Mouse (Mus musculus) intestine, embryonic 16.5 days (tissue): ENCODE data around the gene Flvcr1. TPM values are rescaled to one million over a fixed set of nuclear protein-coding genes. Genes with fewer than 3 reads are reported as not detected.

Source experiments
- ATAC-seq: fragments of 200-750 bp; cut with Nextera tagmentation; 2 replicates; pipeline ENCODE4 v1.8.0; 2017; ENCODE audit warnings: moderate TSS enrichment, moderate library complexity
- H3K27ac ChIP-seq: fragments of 300-500 bp; sonication (generic); 2 replicates; pipeline ENCODE4 v1.5.1; 2014; ENCODE audit warnings: mild to moderate bottlenecking, low read length
- H3K27me3 ChIP-seq: fragments of 300-500 bp; sonication (generic); replicated peaks from 2 replicates; pipeline ENCODE4 v1.6.1; 2014; ENCODE audit warnings: low read length, control low read depth, mixed read lengths; ENCODE audit not compliant: control insufficient read depth, insufficient read depth
- H3K36me3 ChIP-seq: fragments of 300-500 bp; sonication (generic); 2 replicates; pipeline ENCODE4 v1.6.1; 2014; ENCODE audit warnings: low read length, control low read depth; ENCODE audit not compliant: control insufficient read depth, insufficient read depth
- H3K4me1 ChIP-seq: fragments of 300-500 bp; sonication (generic); 2 replicates; pipeline ENCODE4 v1.6.1; 2014; ENCODE audit warnings: low read length, control low read depth, mixed read lengths; ENCODE audit not compliant: control insufficient read depth, insufficient read depth
- H3K4me2 ChIP-seq: fragments of 300-500 bp; sonication (generic); 2 replicates; pipeline ENCODE4 v1.6.1; 2014; ENCODE audit warnings: low read depth, low read length, control low read depth
- H3K4me3 ChIP-seq: fragments of 300-500 bp; sonication (generic); 2 replicates; pipeline ENCODE4 v1.5.1; 2014; ENCODE audit warnings: mild to moderate bottlenecking, low read length
- H3K9ac ChIP-seq: fragments of 300-500 bp; sonication (generic); 2 replicates; pipeline ENCODE4 v1.6.1; 2014; ENCODE audit warnings: low read depth, low read length
- H3K9me3 ChIP-seq: fragments of 300-500 bp; sonication (generic); 2 replicates; pipeline ENCODE4 v1.6.1; 2016; ENCODE audit warnings: low read length, control low read depth; ENCODE audit not compliant: control insufficient read depth
- WGBS: fragments of 180-500 bp; shearing (Covaris S2); extraction: QIAGEN DNeasy Blood & Tissue Kit; methylation state at CpG from one replicate; pipeline ENCODE4 v1.1.7; 2014; 5-methylcytosine and 5-hydroxymethylcytosine counted together
- polyA plus RNA-seq: library from polyadenylated mRNA; unstranded; fragments of >200 nt; fragmentation: Nextera tagmentation; extraction: Ambion mirVana; gene quantifications from 2 replicates; pipeline ENCODE4 v1.2.1, GENCODE M21; 2015

Gene Flvcr1
- polyA plus RNA-seq, 1 experiment from 2014 or later, result 8.4 TPM

GRCm38 (mm10) chr1:191064535-191064934, 38.6 kb upstream of the Flvcr1 start:
- Histone ChIP-seq H3K4me1 (peaks cover 10% of the 10 kb centered on the region), H3K27ac (no peak overlapping the region), H3K4me3 (no peak overlapping the region), H3K9me3 (no peaks in the 10 kb centered on the region), H3K9ac (no peak overlapping the region), H3K4me2 (no peak overlapping the region), H3K36me3 (no peaks in the 10 kb centered on the region), H3K27me3 (no peaks in the 10 kb centered on the region)
- WGBS, result 91% methylated on average over 2 of the region's 2 CpGs
- ATAC-seq, result no peak

GRCm38 (mm10) chr1:191063700-191064099, 37.7 kb upstream of the Flvcr1 start:
- H3K4me3 ChIP-seq, result peak overlapping the region; percentile 90
- no peaks in the 10 kb centered on the region for H3K36me3 ChIP-seq
- 58% methylated on average over 9 of the region's 9 CpGs for WGBS
- peak overlapping the region; percentile 65 for H3K4me2 ChIP-seq
- no peak overlapping the region for H3K27ac ChIP-seq
- H3K9ac ChIP-seq, result peak overlapping the region; percentile 91
- no peaks in the 10 kb centered on the region for H3K27me3 ChIP-seq
- H3K9me3 ChIP-seq, result no peaks in the 10 kb centered on the region
- no peak for ATAC-seq
- H3K4me1 ChIP-seq, result peaks cover 10% of the 10 kb centered on the region

- H3K4me2 ChIP-seq, result peak within 1 kb of the TSS; percentile 65
- no peaks in the 10 kb centered on the region for H3K36me3 ChIP-seq
- peak; percentile 92 for ATAC-seq
- peak within 1 kb of the TSS; percentile 91 for H3K9ac ChIP-seq
- under 1% methylated on average over 56 of the region's 56 CpGs for WGBS
- peak within 1 kb of the TSS; percentile 90 for H3K4me3 ChIP-seq
- H3K27me3 ChIP-seq, result no peaks in the 10 kb centered on the region
- H3K4me1 ChIP-seq, result peaks cover 10% of the 10 kb centered on the region
- H3K27ac ChIP-seq, result peak within 1 kb of the TSS; percentile 48; the same call in 1 of the 2 replicates
- no peaks in the 10 kb centered on the region for H3K9me3 ChIP-seq
These were observed 37.0 kb upstream of the Flvcr1 start, which contains the start of the genes Tatdn3 and Nsl1 for GRCm38 (mm10) chr1:191062781-191063485. TSS of gene Tatdn3 (minus strand) at chr1:191062932. TSS of gene Nsl1 (plus strand) at chr1:191063012.

GRCm38 (mm10) chr1:191062241-191062780, 36.4 kb upstream of the Flvcr1 start:
- peak overlapping the region; percentile 65 for H3K4me2 ChIP-seq
- no peaks in the 10 kb centered on the region for H3K9me3 ChIP-seq
- peak overlapping the region; percentile 48; the same call in 1 of the 2 replicates for H3K27ac ChIP-seq
- H3K4me1 ChIP-seq, result peaks cover 10% of the 10 kb centered on the region
- ATAC-seq, result no peak
- peak overlapping the region; percentile 90 for H3K4me3 ChIP-seq
- peak overlapping the region; percentile 91 for H3K9ac ChIP-seq
- WGBS, result 4% methylated on average over 15 of the region's 15 CpGs
- H3K36me3 ChIP-seq, result no peaks in the 10 kb centered on the region
- H3K27me3 ChIP-seq, result no peaks in the 10 kb centered on the region

GRCm38 (mm10) chr1:191057461-191057860, 31.5 kb upstream of the Flvcr1 start:
- H3K36me3 ChIP-seq, result no peaks in the 10 kb centered on the region
- no peak overlapping the region for H3K4me3 ChIP-seq
- no peaks in the 10 kb centered on the region; the same call in 1 of the 2 replicates for H3K4me1 ChIP-seq
- no peaks in the 10 kb centered on the region for H3K9me3 ChIP-seq
- WGBS, result 72% methylated on average over 3 of the region's 3 CpGs
- no peaks in the 10 kb centered on the region for H3K27me3 ChIP-seq
- no peak overlapping the region for H3K27ac ChIP-seq
- ATAC-seq, result no peak
- no peak overlapping the region for H3K9ac ChIP-seq
- H3K4me2 ChIP-seq, result no peak overlapping the region

- H3K36me3 ChIP-seq, result no peaks in the 10 kb centered on the region
- H3K27ac ChIP-seq, result no peak overlapping the region
These were observed 29.5 kb upstream of the Flvcr1 start for GRCm38 (mm10) chr1:191055533-191055873.

GRCm38 (mm10) chr1:191054870-191055532, 29.0 kb upstream of the Flvcr1 start:
- H3K27ac ChIP-seq, result no peak overlapping the region
- no peaks in the 10 kb centered on the region for H3K9me3 ChIP-seq
- H3K36me3 ChIP-seq, result no peaks in the 10 kb centered on the region
- no peak overlapping the region for H3K4me3 ChIP-seq
- H3K4me1 ChIP-seq, result no peaks in the 10 kb centered on the region
- no peak overlapping the region for H3K4me2 ChIP-seq
- H3K27me3 ChIP-seq, result no peaks in the 10 kb centered on the region
- 64% methylated on average over 8 of the region's 8 CpGs for WGBS
- ATAC-seq, result peak; percentile 59
- H3K9ac ChIP-seq, result no peak overlapping the region

More at GRCm38 (mm10) chr1:191055533-191055873, 29.5 kb upstream of the Flvcr1 start:
- WGBS, result 67% methylated on average over 2 of the region's 2 CpGs
- no peaks in the 10 kb centered on the region for H3K4me1 ChIP-seq
- no peaks in the 10 kb centered on the region for H3K27me3 ChIP-seq
- no peaks in the 10 kb centered on the region for H3K9me3 ChIP-seq
- H3K4me3 ChIP-seq, result no peak overlapping the region
- H3K9ac ChIP-seq, result no peak overlapping the region
- peak; percentile 21; the same call in 1 of the 2 replicates for ATAC-seq
- no peak overlapping the region for H3K4me2 ChIP-seq

- no peaks in the 10 kb centered on the region for H3K27me3 ChIP-seq
- no peak overlapping the region for H3K27ac ChIP-seq
- ATAC-seq, result peak; percentile 62; the same call in 1 of the 2 replicates
- H3K4me1 ChIP-seq, result no peaks in the 10 kb centered on the region
- H3K4me2 ChIP-seq, result no peak overlapping the region
- H3K9ac ChIP-seq, result no peak overlapping the region
- H3K4me3 ChIP-seq, result no peak overlapping the region
- no peaks in the 10 kb centered on the region for H3K9me3 ChIP-seq
- WGBS, result 71% methylated on average over 3 of the region's 3 CpGs
- H3K36me3 ChIP-seq, result no peaks in the 10 kb centered on the region
These were observed 27.6 kb upstream of the Flvcr1 start for GRCm38 (mm10) chr1:191053555-191053954.

GRCm38 (mm10) chr1:191046231-191046824, 20.4 kb upstream of the Flvcr1 start:
- 73% methylated on average over 7 of the region's 7 CpGs for WGBS
- H3K9ac ChIP-seq, result no peak overlapping the region
- ATAC-seq, result no peak
- no peaks in the 10 kb centered on the region for H3K36me3 ChIP-seq
- no peaks in the 10 kb centered on the region for H3K4me1 ChIP-seq
- H3K27me3 ChIP-seq, result no peaks in the 10 kb centered on the region
- no peak overlapping the region for H3K4me3 ChIP-seq
- H3K27ac ChIP-seq, result no peak overlapping the region
- no peaks in the 10 kb centered on the region for H3K9me3 ChIP-seq
- no peak overlapping the region for H3K4me2 ChIP-seq
